Mouse (Mus musculus) embryonic stem cell, embryonic (primary cell): Measurements from ENCODE around the gene AI413582.

ENCODE experiments used
- CTCF ChIA-PET, 4 experiments: fragments of 300-600 bp in 2 of 4; fragments of 350-600 bp in 2 of 4; sonication (Branson Sonifier 250); formaldehyde crosslinking; loops; one replicate each; lab custom pipeline; 2022; ENCODE audit warnings: inconsistent platforms in 2 of 4; lab: Charles Lee
- POLR2A ChIA-PET, 4 experiments: fragments of 300-600 bp in 2 of 4; fragments of 350-600 bp in 2 of 4; sonication (Branson Sonifier 250); formaldehyde crosslinking; loops; one replicate each; lab custom pipeline; 2022; ENCODE audit warnings: antibody characterized with exemption in 4 of 4, inconsistent platforms in 1 of 4; lab: Charles Lee

AI413582 gene

GRCm38 (mm10) chr17:27565163-27565941 lies at the start of gene AI413582:
Gene AI413582, minus strand, starts transcription at chr17:27565756.
- ChIA-PET POLR2A (interaction anchor here (0.5 to 4.9 kb wide), 55 partner anchors 9 to 517 kb away, joined by 3 to 66 read pairs (median 4); partner anchors contain the start of genes Hmga1 (in 4 of the 4), Nudt3 (in 2 of the 4), RPS10-NUDT3 (in 2 of the 4) and Rps10 (in 1 of the 4)), CTCF (interaction anchor here in 3 of 4 experiments (0.8 to 2.3 kb wide), 20 partner anchors 9 to 483 kb away, joined by 3 to 11 read pairs (median 4); partner anchors contain the start of gene Hmga1 (in 2 of the 3))

- ChIA-PET POLR2A (interaction anchor here in 3 of 4 experiments (1.0 to 9.9 kb wide), 8 partner anchors 7 to 57 kb away, joined by 3 to 173 read pairs (median 4); partner anchors contain the start of genes Hmga1 (in 1 of the 3), Nudt3 (in 1 of the 3), RPS10-NUDT3 (in 1 of the 3) and Rps10 (in 1 of the 3)), CTCF (interaction anchor here in 2 of 4 experiments (0.6 to 1.3 kb wide), 4 partner anchors 10 to 178 kb away, joined by 3 to 5 read pairs (median 4); partner anchors contain the start of gene Nudt3 (in 1 of the 2))
Measured at GRCm38 (mm10) chr17:27613016-27613415, 47.5 kb upstream of the AI413582 start.

- CTCF ChIA-PET: interaction anchor here in 2 of 4 experiments (0.5 to 1.3 kb wide), 4 partner anchors 11 to 153 kb away, joined by 3 to 5 read pairs (median 4); partner anchors contain the start of gene Nudt3 (in 1 of the 2)
- POLR2A ChIA-PET: interaction anchor here (0.7 to 9.9 kb wide), 17 partner anchors 8 to 150 kb away, joined by 3 to 173 read pairs (median 4); partner anchors contain the start of genes Hmga1 (in 2 of the 4), RPS10-NUDT3 (in 2 of the 4), Rps10 (in 2 of the 4) and Nudt3 (in 1 of the 4)
Measured at GRCm38 (mm10) chr17:27611994-27612393, 46.4 kb upstream of the AI413582 start.

GRCm38 (mm10) chr17:27611519-27611884 lies 45.9 kb upstream of the AI413582 start:
- POLR2A ChIA-PET: interaction anchor here (0.7 to 9.9 kb wide), 15 partner anchors 9 to 151 kb away, joined by 3 to 173 read pairs (median 4); partner anchors contain the start of genes RPS10-NUDT3 (in 2 of the 4), Rps10 (in 2 of the 4), Hmga1 (in 1 of the 4) and Nudt3 (in 1 of the 4)
- CTCF ChIA-PET: interaction anchor here in 2 of 4 experiments (0.6 to 1.3 kb wide), 2 partner anchors 16 to 153 kb away, joined by 3 to 4 read pairs; no protein-coding TSS in a partner anchor

GRCm38 (mm10) chr17:27610679-27611518 lies 45.3 kb upstream of the AI413582 start:
- ChIA-PET CTCF (interaction anchor here in 2 of 4 experiments (0.5 to 1.3 kb wide), 5 partner anchors 15 to 462 kb away, joined by 3 to 4 read pairs (median 3); no protein-coding TSS in a partner anchor), POLR2A (interaction anchor here in 3 of 4 experiments (0.6 to 9.9 kb wide), 12 partner anchors 9 to 151 kb away, joined by 3 to 173 read pairs (median 8); partner anchors contain the start of genes Hmga1 (in 2 of the 3), RPS10-NUDT3 (in 2 of the 3), Rps10 (in 2 of the 3) and Nudt3 (in 1 of the 3))

- POLR2A ChIA-PET: interaction anchor here in 2 of 4 experiments (0.8 to 9.9 kb wide), 16 partner anchors 9 to 53 kb away, joined by 3 to 173 read pairs (median 6); partner anchors contain the start of genes Nudt3 (in 2 of the 2), Hmga1 (in 1 of the 2), RPS10-NUDT3 (in 1 of the 2) and Rps10 (in 1 of the 2)
- CTCF ChIA-PET: interaction anchor here in 2 of 4 experiments (1.2 to 2.2 kb wide), 2 partner anchors 14 to 17 kb away, joined by 3 to 7 read pairs; no protein-coding TSS in a partner anchor
Measured at GRCm38 (mm10) chr17:27609576-27609975, 44.0 kb upstream of the AI413582 start.

- CTCF ChIA-PET: interaction anchor here (0.5 to 1.4 kb wide), 9 partner anchors 13 to 704 kb away, joined by 3 to 7 read pairs (median 3); no protein-coding TSS in a partner anchor
- POLR2A ChIA-PET: interaction anchor here (0.6 to 9.9 kb wide), 16 partner anchors 8 to 285 kb away, joined by 3 to 173 read pairs (median 4); partner anchors contain the start of genes Hmga1 (in 1 of the 4) and Nudt3 (in 1 of the 4)
Measured at GRCm38 (mm10) chr17:27603522-27604234, 38.1 kb upstream of the AI413582 start.

GRCm38 (mm10) chr17:27603036-27603435 lies 37.5 kb upstream of the AI413582 start:
- CTCF ChIA-PET: interaction anchor here in 3 of 4 experiments (0.6 to 2.7 kb wide), 3 partner anchors 11 to 36 kb away, joined by 3 to 17 read pairs (median 4); no protein-coding TSS in a partner anchor
- POLR2A ChIA-PET: interaction anchor here in 2 of 4 experiments (1.0 to 9.9 kb wide), 6 partner anchors 11 to 47 kb away, joined by 3 to 173 read pairs (median 8); partner anchors contain the start of genes Hmga1 (in 1 of the 2) and Nudt3 (in 1 of the 2)

- ChIA-PET POLR2A (interaction anchor here in 2 of 4 experiments (0.5 to 3.1 kb wide), 12 partner anchors 8 to 138 kb away, joined by 3 to 19 read pairs (median 4); partner anchors contain the start of genes AI413582 (in 1 of the 2), Hmga1 (in 1 of the 2), RPS10-NUDT3 (in 1 of the 2) and Rps10 (in 1 of the 2)), CTCF (interaction anchor here in 1 of 4 experiments (2.7 kb wide), 1 partner anchor 9 kb away, joined by 17 read pairs; no protein-coding TSS in a partner anchor)
Measured at GRCm38 (mm10) chr17:27600869-27601268, 35.3 kb upstream of the AI413582 start.

- ChIA-PET POLR2A (interaction anchor here in 2 of 4 experiments (0.5 to 3.1 kb wide), 10 partner anchors 9 to 62 kb away, joined by 3 to 19 read pairs (median 3); partner anchors contain the start of genes Hmga1 (in 2 of the 2), AI413582 (in 1 of the 2), RPS10-NUDT3 (in 1 of the 2) and Rps10 (in 1 of the 2)), CTCF (interaction anchor here in 1 of 4 experiments (0.6 to 2.7 kb wide), 2 partner anchors 8 to 49 kb away, joined by 5 to 17 read pairs; no protein-coding TSS in a partner anchor)
Measured at GRCm38 (mm10) chr17:27600286-27600685, 34.7 kb upstream of the AI413582 start.

- CTCF ChIA-PET: interaction anchor here in 3 of 4 experiments (0.5 to 1.5 kb wide), 12 partner anchors 27 to 260 kb away, joined by 3 to 18 read pairs (median 3); partner anchors contain the start of genes RPS10-NUDT3 (in 1 of the 3) and Uhrf1bp1 (in 1 of the 3)
- POLR2A ChIA-PET: interaction anchor here (0.6 to 5.2 kb wide), 41 partner anchors 8 to 448 kb away, joined by 3 to 39 read pairs (median 4); partner anchors contain the start of genes Hmga1 (in 3 of the 4), Rps10 (in 2 of the 4), Nudt3 (in 1 of the 4) and RPS10-NUDT3 (in 1 of the 4)
Measured at GRCm38 (mm10) chr17:27596376-27597190, 31.0 kb upstream of the AI413582 start.

GRCm38 (mm10) chr17:27595659-27596375 lies 30.3 kb upstream of the AI413582 start:
- POLR2A ChIA-PET: interaction anchor here (0.7 to 5.2 kb wide), 38 partner anchors 9 to 664 kb away, joined by 3 to 39 read pairs (median 4); partner anchors contain the start of genes Hmga1 (in 3 of the 4), Rps10 (in 2 of the 4), Nudt3 (in 1 of the 4) and RPS10-NUDT3 (in 1 of the 4)
- CTCF ChIA-PET: interaction anchor here in 3 of 4 experiments (0.6 to 1.5 kb wide), 14 partner anchors 14 to 173 kb away, joined by 3 to 18 read pairs (median 4); partner anchors contain the start of gene RPS10-NUDT3 (in 1 of the 3)

GRCm38 (mm10) chr17:27592565-27592910 lies 27.0 kb upstream of the AI413582 start:
- CTCF ChIA-PET: interaction anchor here (0.5 to 4.3 kb wide), 41 partner anchors 8 to 766 kb away, joined by 3 to 36 read pairs (median 4); partner anchors contain the start of genes AI413582 (in 3 of the 4), Hmga1 (in 1 of the 4), RPS10-NUDT3 (in 1 of the 4) and Tcp11 (in 1 of the 4)
- POLR2A ChIA-PET: interaction anchor here (0.6 to 5.8 kb wide), 37 partner anchors 8 to 149 kb away, joined by 3 to 45 read pairs (median 4); partner anchors contain the start of genes Hmga1 (in 2 of the 4), AI413582 (in 1 of the 4), Nudt3 (in 1 of the 4) and RPS10-NUDT3 (in 1 of the 4)
